Mouse (Mus musculus) forebrain, embryonic 13.5 days (tissue): ENCODE measurements around the gene Olfr31. TPM values are rescaled to one million over a fixed set of nuclear protein-coding genes. Genes with fewer than 3 reads are reported as not detected.

Source experiments
- ATAC-seq: fragments of 200-750 bp; cut with Nextera tagmentation; 2 replicates; pipeline ENCODE4 v1.8.0; 2017
- H3K27ac ChIP-seq: fragments of 300-500 bp; sonication (generic); 2 replicates; pipeline ENCODE4 v1.5.1; 2015; ENCODE audit warnings: inconsistent platforms, mild to moderate bottlenecking, moderate library complexity
- H3K27me3 ChIP-seq: fragments of 300-500 bp; sonication (generic); 2 replicates; pipeline ENCODE4 v1.6.1; 2015; ENCODE audit warnings: mild to moderate bottlenecking, inconsistent platforms
- H3K36me3 ChIP-seq: fragments of 300-500 bp; sonication (generic); 2 replicates; pipeline ENCODE4 v1.6.1; 2015; ENCODE audit warnings: mild to moderate bottlenecking, inconsistent platforms; ENCODE audit not compliant: poor library complexity, severe bottlenecking
- H3K4me1 ChIP-seq: fragments of 300-500 bp; sonication (generic); 2 replicates; pipeline ENCODE4 v1.6.1; 2015; ENCODE audit warnings: inconsistent platforms
- H3K4me2 ChIP-seq: fragments of 300-500 bp; sonication (generic); 2 replicates; pipeline ENCODE4 v1.6.1; 2015; ENCODE audit warnings: inconsistent platforms, mild to moderate bottlenecking, moderate library complexity
- H3K4me3 ChIP-seq: fragments of 300-500 bp; sonication (generic); 2 replicates; pipeline ENCODE4 v1.5.1; 2015; ENCODE audit warnings: mild to moderate bottlenecking, inconsistent platforms
- H3K9ac ChIP-seq: fragments of 300-500 bp; sonication (generic); 2 replicates; pipeline ENCODE4 v1.6.1; 2015; ENCODE audit warnings: mild to moderate bottlenecking, inconsistent platforms
- H3K9me3 ChIP-seq: fragments of 300-500 bp; sonication (generic); replicated peaks from 2 replicates; pipeline ENCODE4 v1.6.1; 2016; ENCODE audit warnings: inconsistent platforms
- WGBS: fragments of 180-500 bp; shearing (Covaris S2); methylation state at CpG from one replicate; pipeline ENCODE4 v1.1.7; 2015; 5-methylcytosine and 5-hydroxymethylcytosine counted together
- polyA plus RNA-seq: library from polyadenylated mRNA; unstranded; fragments of >200 nt; fragmentation: Nextera tagmentation; extraction: Ambion mirVana; gene quantifications from 2 replicates; pipeline ENCODE4 v1.2.1, GENCODE M21; 2015

Olfr31 gene
- polyA plus RNA-seq, 1 experiment from 2014 or later: not detected

DNA sequence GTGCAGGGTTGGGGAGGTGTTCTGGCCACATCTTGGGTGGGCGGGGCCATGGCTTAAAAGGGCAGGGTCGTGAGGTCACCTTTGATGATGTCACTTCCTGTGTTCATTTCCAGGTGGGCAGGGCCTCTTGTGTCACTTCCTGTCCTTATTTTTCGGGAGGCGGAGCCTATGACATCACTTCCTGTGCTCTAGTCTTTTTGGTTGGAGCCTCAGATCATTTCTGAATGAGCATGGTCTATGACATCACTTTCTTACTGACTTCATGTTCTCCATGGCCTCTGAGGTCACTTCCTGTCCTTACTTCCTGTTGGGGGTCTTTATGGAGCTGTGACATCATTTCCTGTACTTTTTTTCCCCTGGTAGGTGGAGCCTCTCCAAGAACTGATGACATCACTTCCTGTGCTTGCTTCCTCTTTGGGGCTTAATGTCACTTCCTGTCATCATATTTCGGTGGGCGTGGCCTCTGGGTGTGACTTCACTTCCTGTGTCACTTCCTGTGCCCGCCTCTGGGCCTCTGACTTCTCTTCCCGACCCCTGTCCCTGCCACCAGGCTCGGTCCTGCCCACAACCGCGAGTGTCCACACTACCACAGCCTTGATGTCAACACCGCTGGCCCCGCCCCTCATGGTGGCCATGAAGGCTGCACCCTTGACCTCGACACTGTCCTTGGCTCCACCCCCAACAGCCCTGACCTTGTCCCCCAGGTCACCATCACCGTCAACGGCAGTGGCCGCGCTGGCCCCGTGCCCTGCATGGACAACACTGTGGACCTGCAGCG is 27.0 kb downstream of the Olfr31 start:
- peaks cover 57% of the 10 kb centered on the region for H3K9me3 ChIP-seq
- H3K27me3 ChIP-seq: no peaks in the 10 kb centered on the region
- ATAC-seq: no peak
- H3K9ac ChIP-seq: no peak overlapping the region
- 97% methylated on average over 20 of the region's 20 CpGs for WGBS
- no peak overlapping the region for H3K4me2 ChIP-seq
- no peak overlapping the region for H3K4me3 ChIP-seq
- no peak overlapping the region for H3K27ac ChIP-seq
- no peaks in the 10 kb centered on the region for H3K4me1 ChIP-seq
- peaks cover 15% of the 10 kb centered on the region; the same call in 1 of the 2 replicates for H3K36me3 ChIP-seq

DNA sequence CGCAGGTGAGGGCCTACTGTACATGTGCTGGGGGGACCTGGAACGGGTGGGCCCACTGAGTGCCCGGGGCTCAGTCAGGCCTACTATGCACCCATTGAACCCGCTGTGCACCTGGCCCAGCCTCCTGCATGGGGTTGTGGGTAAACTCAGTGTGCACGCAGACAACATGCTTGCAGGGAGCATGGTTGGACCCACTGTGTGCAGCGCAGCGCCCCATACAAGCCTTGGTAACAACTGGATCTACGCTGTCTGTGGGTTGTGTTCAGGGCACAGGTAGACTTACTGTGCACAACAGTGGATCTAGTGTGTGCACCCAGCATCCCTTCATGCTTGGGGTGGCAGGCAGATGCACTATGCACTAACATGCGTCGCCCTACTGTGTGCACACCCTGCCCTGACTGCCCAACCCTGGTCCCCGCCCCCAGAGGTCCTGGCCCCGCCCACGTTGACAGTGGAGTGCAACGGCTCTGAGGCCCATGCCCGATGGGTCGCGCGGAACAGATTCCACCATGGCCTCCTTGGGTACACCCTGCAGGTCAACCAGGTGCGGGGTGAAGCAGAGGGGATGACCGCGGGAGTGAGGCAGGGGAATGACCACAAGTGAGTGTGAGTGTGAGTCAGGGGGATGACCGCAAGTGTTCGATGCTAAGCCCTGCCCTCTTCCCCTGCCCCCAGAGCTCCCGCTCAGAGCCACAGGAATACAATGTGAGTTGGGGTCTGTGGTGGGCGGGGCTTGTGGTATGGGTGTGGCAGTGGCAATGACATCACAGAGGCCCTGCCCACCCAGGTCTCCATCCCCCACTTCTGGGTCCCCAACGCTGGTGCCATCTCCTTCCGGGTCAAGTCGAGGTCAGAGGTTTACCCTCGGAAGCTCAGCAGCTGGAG is 27.9 kb downstream of the Olfr31 start:
- Histone ChIP-seq H3K9ac (no peak overlapping the region), H3K4me3 (no peak overlapping the region), H3K4me2 (no peak overlapping the region), H3K27me3 (no peaks in the 10 kb centered on the region), H3K4me1 (no peaks in the 10 kb centered on the region), H3K9me3 (peaks cover 65% of the 10 kb centered on the region), H3K27ac (no peak overlapping the region), H3K36me3 (peaks cover 15% of the 10 kb centered on the region; the same call in 1 of the 2 replicates)
- 97% methylated on average over 29 of the region's 29 CpGs for WGBS
- ATAC-seq: no peak

DNA sequence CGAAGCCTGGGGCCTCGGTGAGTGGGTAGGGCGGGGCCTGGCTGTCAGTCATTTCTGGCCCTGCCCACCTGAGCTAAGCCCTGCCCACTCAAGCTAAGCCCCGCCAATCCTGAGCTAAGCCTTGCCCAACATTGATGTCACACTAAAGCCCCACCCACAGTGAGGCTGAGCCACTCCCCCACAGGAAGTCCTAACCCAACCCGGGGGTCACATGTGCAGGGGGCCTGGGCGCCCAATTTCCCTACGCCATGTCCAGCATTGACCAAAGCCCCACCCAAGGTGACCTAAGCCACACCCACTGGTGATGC is 28.5 kb downstream of the Olfr31 start:
- no peaks in the 10 kb centered on the region for H3K4me1 ChIP-seq
- peaks cover 66% of the 10 kb centered on the region for H3K9me3 ChIP-seq
- H3K4me2 ChIP-seq: no peak overlapping the region
- no peaks in the 10 kb centered on the region for H3K27me3 ChIP-seq
- no peak overlapping the region for H3K27ac ChIP-seq
- no peak for ATAC-seq
- over 99% methylated on average over 7 of the region's 7 CpGs for WGBS
- H3K9ac ChIP-seq: no peak overlapping the region
- H3K4me3 ChIP-seq: no peak overlapping the region
- H3K36me3 ChIP-seq: peaks cover 15% of the 10 kb centered on the region; the same call in 1 of the 2 replicates

DNA sequence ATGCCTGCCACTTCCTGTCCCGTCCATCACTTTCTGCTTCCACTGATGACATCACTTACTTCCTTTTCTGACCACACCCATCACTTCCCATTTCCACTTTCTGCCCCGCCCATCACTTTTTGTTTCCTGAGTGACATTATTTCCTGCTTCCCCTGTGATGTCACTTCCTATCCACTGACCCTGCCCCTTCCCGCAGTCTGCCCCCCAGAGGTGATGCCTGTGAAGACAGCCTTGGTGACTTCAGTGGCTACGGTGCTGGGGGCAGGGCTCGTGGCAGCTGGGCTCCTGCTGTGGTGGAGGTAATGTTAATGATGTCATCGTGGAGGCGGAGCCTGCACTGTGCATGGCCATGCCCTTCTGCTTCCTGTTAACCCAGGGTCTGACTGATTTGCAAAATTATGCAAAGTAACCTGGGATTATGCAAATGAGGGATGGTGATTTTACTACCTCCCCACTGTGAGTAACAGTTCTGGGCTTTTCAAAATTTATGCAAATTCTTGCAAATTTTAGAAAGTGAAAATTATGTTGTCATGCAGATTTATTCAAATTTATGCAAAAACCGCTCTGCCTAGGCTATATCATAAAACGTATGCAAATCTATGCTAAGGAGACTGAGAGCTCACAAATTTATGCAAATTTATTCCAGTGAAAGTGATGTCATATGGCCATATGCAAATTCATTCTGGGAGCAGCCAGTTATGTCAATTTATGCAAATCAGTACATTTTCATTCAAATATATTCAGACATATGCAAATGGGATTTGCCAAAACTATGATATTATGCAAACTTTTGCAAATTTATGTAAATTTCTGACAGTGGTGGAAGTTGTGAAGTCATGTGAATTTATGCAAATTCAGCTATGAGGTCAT is 29.3 kb downstream of the Olfr31 start:
- WGBS: 91% methylated on average over 9 of the region's 9 CpGs
- Histone ChIP-seq H3K4me3 (no peak overlapping the region), H3K9me3 (peaks cover 65% of the 10 kb centered on the region), H3K9ac (no peak overlapping the region), H3K27ac (no peak overlapping the region), H3K36me3 (peaks cover 15% of the 10 kb centered on the region; the same call in 1 of the 2 replicates), H3K4me2 (no peak overlapping the region), H3K27me3 (no peaks in the 10 kb centered on the region), H3K4me1 (no peaks in the 10 kb centered on the region)
- peak; percentile 66 for ATAC-seq

DNA sequence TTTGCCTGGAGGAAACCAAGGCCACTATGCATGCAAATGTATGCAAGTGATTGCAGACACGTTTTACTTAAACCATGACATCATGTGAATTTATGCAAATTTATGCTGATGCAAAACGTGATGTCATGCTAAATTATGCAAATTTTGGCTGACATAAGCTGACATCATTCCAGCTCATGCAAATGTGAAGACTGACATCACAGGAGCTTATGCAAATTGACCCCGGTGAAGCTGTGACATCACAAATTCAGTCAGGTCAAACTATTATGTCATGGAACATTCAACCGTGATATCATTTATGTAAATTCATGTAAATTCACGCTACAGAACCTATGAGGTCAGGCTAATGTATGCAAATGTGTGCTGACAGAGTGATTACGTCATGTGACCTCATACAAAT is 30.0 kb downstream of the Olfr31 start:
- peaks cover 59% of the 10 kb centered on the region for H3K9me3 ChIP-seq
- H3K4me3 ChIP-seq: no peak overlapping the region
- 74% methylated on average over 6 of the region's 6 CpGs for WGBS
- peak; percentile 29; the same call in 1 of the 2 replicates for ATAC-seq
- H3K4me1 ChIP-seq: no peaks in the 10 kb centered on the region
- no peak overlapping the region for H3K9ac ChIP-seq
- no peak overlapping the region for H3K4me2 ChIP-seq
- H3K27ac ChIP-seq: no peak overlapping the region
- peaks cover 12% of the 10 kb centered on the region; the same call in 1 of the 2 replicates for H3K36me3 ChIP-seq
- H3K27me3 ChIP-seq: no peaks in the 10 kb centered on the region

DNA sequence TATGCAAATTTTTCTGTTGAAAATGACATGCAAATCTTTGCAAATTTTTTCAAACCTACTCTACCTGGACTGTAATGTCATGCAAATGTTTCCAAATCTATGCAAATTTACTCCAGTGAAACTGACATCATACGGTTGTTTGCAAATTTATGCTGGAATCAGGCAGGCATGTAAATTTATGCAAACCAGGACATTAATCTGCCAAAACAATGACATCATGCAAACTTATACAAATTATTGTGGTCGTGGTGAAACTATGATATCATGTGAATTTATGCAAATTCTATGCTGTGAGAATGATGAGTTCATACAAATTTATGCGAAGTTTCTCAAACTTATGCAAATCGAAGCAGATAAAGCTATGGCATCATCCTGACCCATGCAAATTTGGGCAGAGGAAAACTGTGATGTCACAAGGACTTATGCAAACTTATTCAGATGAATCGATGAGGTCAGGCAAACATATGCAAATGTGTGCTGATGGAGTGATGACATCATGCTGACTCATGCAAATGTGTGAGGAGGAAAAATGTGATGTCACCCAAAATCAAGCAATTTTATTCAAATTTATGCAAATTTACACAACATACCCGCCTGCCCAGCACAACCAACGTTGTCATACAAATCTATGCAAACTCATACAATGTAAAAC is 30.6 kb downstream of the Olfr31 start:
- peaks cover 12% of the 10 kb centered on the region; the same call in 1 of the 2 replicates for H3K36me3 ChIP-seq
- no peaks in the 10 kb centered on the region for H3K4me1 ChIP-seq
- no peak overlapping the region for H3K4me3 ChIP-seq
- no peaks in the 10 kb centered on the region for H3K27me3 ChIP-seq
- no peak overlapping the region for H3K9ac ChIP-seq
- 83% methylated on average over 7 of the region's 7 CpGs for WGBS
- H3K27ac ChIP-seq: no peak overlapping the region
- H3K4me2 ChIP-seq: no peak overlapping the region
- peak; percentile 3; the same call in 1 of the 2 replicates for ATAC-seq
- H3K9me3 ChIP-seq: peaks cover 53% of the 10 kb centered on the region

DNA sequence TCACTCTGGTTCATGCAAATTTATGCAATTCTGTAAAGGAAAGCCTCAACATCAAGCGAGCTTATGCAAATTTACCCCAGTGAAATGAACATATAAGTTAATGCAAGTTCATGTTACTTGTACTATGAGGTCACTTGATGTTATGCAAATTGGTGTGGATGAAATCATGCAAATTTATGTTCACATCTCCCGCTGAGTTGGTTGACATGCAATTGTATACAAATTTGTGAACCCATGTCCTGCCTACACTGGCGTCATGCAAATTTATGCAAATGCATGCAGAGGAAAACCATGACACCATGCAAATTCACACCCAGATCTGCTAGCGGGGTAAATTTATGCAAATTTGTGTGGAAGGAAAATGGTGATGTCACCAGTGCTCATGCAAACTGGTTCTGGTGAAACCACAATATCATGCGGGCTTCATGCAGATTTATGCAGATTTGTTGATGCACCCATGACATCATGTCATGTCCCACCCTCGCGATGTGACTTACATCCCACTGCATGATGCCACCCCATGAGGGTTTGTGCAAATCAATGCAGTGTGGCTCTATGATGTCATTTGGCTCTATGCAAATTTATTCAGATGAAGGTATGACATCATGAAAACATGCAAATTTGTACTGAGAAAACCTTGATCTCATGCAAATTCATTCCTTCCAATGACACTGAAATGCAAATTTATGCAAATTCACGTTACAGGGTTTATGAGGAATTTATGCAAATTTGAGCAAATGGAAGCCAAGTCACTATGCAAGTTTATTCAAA is 31.3 kb downstream of the Olfr31 start:
- Histone ChIP-seq H3K4me3 (no peak overlapping the region), H3K9ac (no peak overlapping the region), H3K9me3 (peaks cover 47% of the 10 kb centered on the region), H3K36me3 (peaks cover 10% of the 10 kb centered on the region; the same call in 1 of the 2 replicates), H3K27me3 (no peaks in the 10 kb centered on the region), H3K4me1 (no peaks in the 10 kb centered on the region), H3K4me2 (no peak overlapping the region), H3K27ac (no peak overlapping the region)
- peak; percentile 22 for ATAC-seq
- 87% methylated on average over 8 of the region's 8 CpGs for WGBS

DNA sequence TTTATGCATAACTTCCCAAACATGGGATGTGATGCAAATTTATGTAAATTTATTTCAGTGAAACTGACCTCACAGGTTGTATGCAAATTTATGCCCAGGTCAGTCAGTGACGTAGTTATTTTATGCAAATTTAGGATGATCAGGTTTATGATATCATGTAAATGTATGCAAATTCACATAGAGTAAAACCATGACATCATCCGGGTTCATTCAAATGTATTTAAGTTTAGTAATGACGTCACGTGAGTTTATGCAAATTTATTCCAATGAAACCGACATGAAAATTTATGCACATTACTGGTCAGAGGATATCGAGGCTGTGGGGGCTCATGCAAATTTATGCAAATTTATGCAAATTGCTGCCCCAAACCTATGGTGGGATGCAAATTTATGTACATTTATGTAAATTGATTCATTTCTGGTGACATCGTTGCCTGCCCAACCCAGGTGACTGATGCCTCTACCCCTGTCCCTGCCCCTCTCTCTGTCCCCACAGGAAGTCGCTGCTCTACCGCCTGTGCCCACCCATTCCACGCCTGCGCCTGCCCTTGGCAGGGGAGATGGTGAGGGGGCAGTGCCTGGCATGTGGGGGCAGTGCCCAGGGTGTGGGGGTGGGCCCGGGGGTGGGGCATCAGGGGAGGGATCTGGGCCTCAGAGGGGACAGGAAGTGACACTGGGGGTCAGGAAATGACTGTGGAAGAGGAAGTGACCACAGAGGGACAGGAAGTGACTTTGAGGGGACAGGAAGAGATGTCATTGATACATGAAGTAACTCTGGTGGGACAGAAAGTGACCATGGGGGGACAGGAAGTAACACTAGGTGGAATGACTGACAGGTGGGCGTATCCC is 32.1 kb downstream of the Olfr31 start:
- H3K4me2 ChIP-seq: no peak overlapping the region
- WGBS: 80% methylated on average over 13 of the region's 13 CpGs
- H3K9ac ChIP-seq: no peak overlapping the region
- ATAC-seq: peak; percentile 31
- H3K27ac ChIP-seq: no peak overlapping the region
- H3K27me3 ChIP-seq: no peaks in the 10 kb centered on the region
- peaks cover 4% of the 10 kb centered on the region; the same call in 1 of the 2 replicates for H3K36me3 ChIP-seq
- no peaks in the 10 kb centered on the region for H3K4me1 ChIP-seq
- H3K4me3 ChIP-seq: no peak overlapping the region
- peaks cover 39% of the 10 kb centered on the region for H3K9me3 ChIP-seq

DNA sequence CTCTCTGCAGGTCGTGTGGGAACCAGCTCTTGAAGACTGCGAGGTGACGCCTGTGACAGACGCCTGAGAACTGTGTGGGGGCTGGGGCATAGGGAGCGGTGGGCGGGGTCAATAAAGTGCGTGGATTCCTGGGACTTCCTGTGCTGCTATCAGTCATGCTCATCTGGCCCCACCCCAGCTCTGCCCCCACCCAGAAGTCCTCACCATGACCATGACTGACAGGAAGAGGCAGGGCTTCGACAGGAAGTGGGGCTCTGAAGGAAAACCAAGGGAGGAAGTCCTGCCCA is 32.7 kb downstream of the Olfr31 start:
- H3K27ac ChIP-seq: no peak overlapping the region
- WGBS: 85% methylated on average over 8 of the region's 8 CpGs
- H3K4me2 ChIP-seq: no peak overlapping the region
- peaks cover under 1% of the 10 kb centered on the region; the same call in 1 of the 2 replicates for H3K36me3 ChIP-seq
- H3K9me3 ChIP-seq: peaks cover 33% of the 10 kb centered on the region
- H3K4me3 ChIP-seq: no peak overlapping the region
- no peaks in the 10 kb centered on the region for H3K27me3 ChIP-seq
- H3K4me1 ChIP-seq: no peaks in the 10 kb centered on the region
- no peak overlapping the region for H3K9ac ChIP-seq
- ATAC-seq: no peak
